Mouse (Mus musculus) CD4-positive, CD25-positive, alpha-beta regulatory T cell, adult 4 months (primary cell): Measurements from ENCODE around the gene Ostm1. TPM values are rescaled to one million over a fixed set of nuclear protein-coding genes. Genes with fewer than 3 reads are reported as not detected.

Experiments used
- ATAC-seq: one replicate; pipeline ENCODE4 v1.8.0; 2017
- polyA plus RNA-seq, 2 experiments: library from polyadenylated mRNA; unstranded; fragments of 100-300 nt; shearing (Covaris generic); gene quantifications; one replicate each; pipeline ENCODE4 v1.2.1; 2017

The Ostm1 gene
- polyA plus RNA-seq, 2 experiments from 2014 or later = 39.9 TPM

DNA sequence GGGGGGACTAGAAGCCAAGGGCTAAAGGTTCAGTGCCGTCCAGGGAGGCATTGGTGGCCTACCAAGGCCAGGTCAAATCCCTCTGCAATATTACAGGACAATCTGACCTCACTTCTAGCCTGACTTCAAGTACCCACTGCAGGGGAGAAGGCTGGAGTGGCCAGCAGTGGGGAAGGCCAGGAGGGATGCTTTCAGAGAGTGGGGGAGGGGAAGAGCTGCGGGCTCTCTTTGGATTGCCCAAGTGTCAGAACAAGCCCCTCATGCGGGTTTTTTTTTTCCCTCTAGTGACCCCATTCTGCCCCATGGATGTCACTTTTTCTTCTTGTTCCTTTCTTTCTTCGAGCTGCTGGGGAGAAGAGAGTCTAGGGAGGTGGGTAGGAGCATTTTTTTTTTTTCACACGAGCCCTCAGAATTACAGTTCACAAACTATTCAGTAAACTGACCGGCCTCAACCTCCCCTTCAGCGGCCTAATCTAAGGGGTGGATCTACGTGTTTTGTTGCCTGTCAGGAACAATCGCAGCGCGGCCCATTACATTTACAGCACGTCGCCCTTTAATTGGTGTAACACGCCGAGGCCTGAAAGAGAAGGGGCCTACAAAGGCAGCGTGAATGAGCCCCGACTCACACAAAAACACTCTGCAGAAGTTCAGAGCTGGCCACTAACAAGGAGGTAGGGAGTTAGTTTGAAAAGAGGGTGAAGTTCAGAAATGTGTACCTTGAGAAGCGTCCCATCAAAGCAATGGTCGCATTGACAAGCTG is 47.2 kb downstream of the Ostm1 start:
- no peak for ATAC-seq

DNA sequence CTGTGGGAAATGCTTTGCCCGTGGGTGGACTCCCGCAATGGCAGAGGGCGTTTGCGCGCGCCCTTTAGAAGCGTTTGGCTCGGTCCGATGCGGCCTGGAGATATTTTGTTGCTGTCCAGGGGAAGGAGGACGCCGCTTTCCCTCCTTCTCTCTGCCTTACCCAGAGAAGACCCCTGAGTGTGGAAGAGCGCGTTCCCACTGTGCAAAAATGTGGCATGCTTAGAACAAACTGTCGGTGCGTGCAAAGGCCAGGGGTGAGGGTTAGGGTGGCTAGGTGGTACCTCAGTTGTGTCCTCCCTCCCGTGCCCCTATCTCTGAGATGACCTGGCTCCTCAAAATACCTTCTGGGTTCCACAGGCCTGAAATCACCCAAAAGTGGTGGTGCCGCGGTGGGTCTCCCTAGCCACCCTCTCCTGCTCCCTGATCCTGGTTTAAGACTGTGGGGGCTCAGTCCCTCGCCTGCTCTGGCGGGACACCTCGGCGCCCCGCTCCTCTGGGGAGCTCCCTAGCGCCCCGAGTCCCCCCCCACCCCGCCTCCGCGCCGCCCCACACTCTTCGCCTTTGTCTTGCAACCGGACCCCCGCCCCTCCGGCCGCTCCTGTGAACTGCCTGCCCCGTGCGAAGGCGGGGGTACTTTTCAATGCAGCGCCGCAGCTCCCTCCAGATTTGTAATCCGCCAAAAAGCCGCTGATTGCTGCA is 48.3 kb downstream of the Ostm1 start:
- ATAC-seq = no peak

DNA sequence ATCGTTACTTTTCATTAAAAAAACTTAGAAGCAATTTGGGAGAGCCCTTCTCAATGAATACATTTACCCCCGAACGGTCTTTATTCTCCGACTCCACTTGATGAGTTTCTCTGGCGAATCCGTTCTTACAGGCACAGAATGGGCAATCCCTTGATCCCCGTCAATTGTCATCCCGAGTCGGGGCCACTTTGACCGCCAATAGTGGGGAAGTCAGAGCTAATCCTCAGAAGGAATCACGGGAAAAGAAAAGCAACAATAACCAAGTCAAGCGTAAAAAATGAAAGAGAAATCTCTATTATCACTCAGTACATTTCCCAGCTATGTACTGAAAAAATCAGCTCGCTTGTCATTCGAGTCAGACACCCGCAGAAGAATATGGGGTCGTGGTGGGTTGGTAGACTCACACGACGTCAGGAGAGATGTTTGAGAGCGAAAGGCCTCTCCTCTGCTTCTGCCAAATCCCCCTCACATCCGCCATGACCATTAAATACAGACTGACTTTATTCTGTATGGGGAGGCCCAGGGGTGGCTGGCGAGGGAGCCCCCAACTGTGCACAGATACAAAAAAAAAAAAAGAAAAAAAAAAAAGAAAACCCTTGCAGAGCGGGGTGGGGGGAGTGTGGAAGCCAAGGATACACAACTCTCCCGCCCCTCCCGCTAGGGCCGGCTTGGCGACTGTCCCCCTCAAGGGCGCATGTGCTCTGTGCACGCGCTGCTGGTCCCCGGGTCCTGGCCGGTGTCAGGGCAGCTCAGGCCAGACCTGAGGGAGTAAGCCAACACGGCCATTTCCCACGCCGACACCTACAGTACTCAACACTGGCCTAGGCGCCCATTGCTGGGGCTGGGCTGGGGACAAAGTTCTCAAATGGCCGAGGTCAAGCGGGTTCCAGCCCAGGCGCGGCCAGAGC is 49.1 kb downstream of the Ostm1 start:
- no peak for ATAC-seq

DNA sequence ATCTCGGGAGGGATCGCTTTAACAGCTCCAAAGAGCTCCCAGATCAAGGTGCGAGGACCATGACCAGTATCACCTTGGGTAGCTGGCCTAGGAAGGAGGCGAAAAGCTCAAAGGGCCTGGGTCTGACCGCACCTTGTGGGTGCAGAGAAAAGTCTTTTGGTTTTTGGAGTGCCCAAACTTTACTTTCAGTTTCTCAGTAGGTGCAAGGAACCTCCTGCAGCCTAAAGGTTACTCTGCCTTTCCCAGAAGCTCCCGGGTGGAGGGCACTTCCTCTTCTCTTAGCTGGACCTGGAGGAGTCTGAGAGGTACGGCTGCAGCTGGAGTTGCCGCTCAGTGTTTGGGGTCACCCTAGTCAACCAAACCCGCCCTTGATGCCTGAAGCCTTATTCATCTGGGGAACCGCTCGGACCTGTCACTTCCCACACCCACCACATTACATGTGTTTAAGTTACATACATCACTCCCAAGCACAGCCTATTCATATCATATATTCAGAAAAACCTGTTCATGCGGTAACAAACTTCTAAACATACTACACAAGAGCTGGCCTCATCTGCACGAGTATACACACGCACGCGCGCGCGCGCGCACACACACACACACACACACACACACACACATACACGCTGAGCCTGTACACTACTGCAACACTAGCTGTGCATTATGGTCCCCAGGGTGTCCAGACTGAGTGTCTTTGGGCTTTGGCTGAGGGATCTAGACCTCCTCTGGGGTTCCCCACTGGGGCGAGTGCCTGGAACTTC is 49.9 kb downstream of the Ostm1 start:
- ATAC-seq = peak; percentile 46

DNA sequence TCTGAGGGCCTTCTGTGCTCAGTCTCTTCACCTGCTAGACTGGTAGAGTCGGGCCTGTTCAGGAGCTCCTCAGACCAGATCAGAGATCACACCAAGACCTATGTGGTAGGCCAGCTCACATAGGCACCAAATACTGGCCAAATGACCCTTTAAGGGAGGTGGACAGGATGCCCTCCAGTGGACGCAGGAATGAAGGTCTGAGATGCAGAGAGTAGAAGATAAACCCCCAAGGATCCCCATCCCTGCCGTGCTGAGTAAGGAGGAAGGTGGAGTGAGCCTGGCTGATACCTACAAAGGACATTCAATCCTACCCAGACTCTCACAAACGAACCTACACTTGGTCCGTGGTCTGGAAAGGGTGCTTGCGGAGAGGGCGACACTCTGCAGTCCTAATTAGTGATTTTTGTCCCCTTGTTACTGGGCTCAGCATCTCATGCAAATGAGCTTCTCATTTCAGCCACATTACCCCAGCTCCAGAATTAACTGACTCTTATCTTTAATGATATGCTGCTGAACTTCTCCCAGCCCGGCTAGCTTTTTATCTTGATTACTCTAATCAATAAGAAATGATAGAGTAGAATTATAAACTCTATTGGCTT is 50.6 kb downstream of the Ostm1 start:
- no peak for ATAC-seq

DNA sequence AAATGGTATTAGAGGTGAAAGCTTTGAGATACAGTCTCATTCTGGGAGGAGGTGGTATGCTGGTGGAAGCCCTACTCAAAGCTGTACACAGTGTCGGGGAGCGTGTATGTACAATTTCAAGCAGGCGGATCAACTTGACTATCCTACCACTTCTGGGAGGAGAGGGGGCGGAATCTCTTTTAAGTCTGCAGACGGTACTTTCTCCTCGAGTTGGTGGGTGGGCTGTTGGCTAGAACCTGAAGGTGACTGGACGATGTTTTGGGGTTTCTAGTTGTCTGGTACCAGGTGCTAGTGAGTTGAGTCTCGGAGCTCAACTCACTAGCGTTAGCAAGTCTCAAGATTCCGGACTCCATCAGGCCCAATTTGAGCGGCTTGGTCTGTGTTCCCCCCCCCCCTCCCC is 51.4 kb downstream of the Ostm1 start:
- no peak for ATAC-seq

DNA sequence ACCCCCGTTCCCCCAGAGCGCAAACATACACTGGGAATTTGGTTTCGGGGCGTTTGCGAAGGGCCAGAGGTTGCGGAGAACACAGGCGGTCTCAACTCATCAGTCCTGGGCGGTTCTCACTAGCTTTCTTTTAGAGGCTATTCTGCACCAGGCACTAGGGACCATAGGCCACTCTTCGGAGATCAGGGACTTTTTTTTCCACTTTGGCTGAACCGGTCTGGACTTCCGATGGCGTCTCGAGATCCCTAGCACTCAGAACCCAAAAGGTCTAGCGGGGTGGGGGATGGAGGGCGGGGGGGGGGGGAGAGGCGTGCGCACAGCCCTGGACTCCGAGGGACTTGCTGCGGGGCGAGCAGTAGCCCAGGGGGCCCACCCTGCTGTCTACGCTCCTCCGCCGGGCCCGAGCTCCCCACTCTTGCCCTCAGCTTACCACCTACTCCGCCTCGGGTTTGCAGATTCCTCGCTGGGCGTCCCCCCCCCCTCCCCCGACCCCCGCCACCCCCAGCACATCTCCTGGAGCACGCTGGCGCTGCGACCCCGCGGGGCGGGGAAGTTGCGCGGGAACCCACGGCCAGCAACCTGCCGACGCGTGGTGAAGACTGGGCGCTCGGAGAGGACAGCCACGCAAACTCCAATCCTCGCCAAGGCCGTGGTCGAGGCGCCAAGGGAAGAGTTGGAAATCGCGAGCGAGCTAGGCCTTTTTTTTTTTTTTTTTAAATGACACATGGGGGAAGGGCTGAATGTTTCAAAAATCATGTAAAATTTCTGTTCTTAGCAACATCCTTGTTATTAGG is 52.1 kb downstream of the Ostm1 start:
- no peak for ATAC-seq

DNA sequence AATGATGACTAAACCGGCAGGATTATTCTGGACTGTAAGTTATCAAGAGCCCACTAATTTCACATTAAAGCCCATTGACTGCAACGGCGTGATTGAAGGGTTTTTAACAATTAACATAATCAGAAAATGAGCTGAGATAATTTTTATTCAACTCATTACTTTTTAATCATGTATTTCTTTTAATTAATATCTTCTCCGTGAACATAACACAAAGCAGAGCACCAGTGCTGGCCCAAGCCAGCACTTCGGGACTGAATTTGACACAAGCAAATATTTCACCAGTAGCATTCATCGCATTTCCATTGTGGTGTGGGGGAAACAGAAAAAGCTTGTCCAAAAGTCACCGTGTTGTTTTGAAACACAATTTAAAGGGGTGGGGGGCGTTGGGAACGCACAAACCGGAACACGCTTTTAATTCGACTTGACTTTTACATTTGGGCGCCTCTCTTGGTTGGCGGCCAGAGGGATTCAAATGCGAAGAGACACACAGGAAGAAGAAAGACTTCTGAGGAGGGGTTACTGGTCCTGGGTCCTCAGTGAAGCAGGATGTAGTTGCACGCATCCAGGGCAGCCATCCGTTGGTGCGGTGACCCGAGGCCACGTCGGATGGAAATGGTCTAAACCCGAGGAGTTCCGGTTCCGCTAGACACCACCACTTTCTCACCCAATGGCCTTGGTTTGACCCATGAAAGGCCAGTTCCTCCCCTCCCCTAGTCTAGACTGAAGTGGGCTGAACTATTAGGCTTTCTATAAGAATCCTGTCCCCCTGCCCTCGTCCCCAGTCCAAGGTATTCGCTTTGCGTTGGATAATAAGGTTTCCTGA is 52.9 kb downstream of the Ostm1 start:
- peak; percentile 16 for ATAC-seq

DNA sequence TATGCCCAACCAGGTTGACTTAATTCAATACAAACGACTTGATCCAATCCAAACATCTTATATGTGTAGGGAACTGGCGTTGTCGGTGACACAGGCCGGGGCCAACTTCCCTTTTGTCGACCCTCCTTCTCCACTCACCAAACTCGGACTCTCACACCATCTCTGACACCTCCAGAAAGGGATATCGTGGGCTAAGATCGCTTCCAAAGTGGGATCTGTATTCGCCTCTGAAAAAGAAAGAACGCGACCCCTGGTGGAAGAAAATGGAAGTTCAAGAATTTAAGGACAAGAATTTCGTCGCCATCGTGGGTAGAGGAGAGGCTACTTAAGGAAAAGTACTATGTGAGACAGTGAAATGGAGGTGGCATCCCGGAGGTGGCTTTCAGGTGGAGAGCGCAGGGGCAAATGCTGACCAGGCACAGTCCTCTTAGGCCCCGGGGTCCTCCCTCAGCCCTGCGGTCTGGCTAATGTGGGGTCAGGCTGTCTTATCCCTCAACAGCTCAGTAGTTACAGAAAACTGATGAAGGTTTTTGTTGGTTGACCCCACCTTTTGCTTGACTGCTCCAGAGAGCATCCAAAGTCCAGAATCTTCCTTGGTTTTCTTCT is 53.7 kb downstream of the Ostm1 start:
- peak; percentile 36 for ATAC-seq

DNA sequence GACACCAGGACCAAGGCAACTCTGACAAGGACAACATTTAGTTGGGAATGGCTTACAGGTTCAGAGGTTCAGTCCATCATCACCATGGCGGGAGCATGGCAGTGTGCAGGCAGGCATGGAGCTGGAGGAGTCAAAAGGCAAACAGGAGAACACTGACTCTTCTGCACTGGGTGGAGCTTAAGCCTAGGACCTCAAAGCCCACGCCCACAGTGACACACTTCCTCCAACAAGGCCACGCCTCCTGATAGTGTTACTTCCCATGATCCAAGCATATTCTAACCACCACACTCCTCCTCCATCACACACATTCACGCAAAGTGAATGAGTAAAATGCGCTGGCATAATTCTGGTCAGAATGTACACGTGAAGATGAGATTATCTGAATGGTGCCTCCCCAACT is 56.2 kb downstream of the Ostm1 start:
- no peak for ATAC-seq

DNA sequence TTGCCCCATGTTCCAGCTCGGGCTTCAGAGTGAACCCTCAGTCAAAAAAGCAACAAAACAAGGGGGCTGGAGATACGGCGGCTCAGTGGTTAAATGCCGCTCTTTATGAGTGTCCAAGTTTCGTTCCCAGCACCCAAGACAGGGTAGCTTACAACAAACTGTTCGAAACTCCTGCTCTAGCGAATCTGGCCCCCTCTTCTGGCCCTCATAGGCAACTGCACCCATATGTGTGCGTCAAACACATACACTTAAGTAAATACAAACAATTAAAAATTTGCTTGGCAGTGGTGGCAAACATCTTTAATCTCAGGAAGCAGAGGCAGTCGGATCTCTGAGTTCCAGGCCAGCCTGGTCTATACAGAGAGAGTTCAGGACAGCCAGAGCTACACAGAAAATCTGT is 60.0 kb downstream of the Ostm1 start:
- no peak for ATAC-seq

DNA sequence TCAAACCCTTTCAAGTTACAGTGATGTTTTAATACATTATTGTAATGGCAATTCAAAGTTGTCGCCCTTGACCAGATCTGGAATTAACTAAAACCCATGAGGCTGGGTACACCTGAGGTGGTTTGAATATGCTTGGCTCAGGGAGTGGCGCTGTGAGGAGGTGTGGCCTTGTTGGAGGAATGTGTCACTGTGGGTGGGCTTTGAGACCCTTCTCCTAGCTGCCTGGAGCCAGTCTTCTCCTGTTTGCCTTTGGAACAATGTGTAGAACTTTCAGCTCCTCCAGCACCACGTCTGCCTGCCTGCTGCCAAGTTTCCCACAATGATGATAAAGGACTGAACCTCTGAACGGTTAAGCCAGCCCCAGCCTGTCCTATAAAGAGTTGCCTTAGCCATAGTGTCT is 62.7 kb downstream of the Ostm1 start:
- no peak for ATAC-seq

DNA sequence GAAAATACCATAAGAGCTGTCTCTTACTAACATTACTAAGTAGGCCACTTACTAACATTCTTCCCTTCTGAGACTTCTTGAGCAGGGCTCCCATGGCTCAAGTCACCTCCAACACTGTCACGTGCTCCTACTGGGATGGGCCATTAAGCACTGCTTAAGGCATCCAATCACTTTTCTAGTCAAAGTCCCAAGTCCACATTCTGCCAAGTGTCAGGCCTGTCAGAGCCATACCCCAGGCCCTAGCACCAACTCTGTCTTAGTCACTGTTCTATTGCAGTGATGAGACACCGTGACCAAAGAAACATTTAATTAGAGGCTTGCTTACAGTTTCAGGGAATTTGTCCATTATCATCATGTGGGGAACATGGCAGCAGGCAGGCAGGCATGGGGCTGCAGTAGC is 78.3 kb downstream of the Ostm1 start:
- no peak for ATAC-seq

DNA sequence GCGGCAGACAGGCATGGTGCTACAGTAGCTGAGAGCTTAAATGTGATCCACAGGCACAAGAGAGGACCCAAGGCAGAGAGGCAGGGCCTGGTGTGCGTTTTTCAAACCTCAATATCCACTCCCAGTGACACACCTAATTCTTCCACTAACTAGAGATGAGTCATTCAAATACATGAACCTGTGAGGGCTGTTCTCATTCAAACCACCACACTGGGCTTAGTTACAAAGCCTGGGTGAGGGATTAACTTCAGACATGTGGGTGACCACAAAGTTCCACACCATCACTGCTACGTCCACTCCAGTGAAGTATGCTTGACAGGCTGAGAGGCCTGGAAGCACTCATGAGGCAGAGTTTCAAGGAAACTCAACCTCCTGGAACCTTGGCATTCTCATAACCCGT is 86.3 kb downstream of the Ostm1 start:
- ATAC-seq = no peak

DNA sequence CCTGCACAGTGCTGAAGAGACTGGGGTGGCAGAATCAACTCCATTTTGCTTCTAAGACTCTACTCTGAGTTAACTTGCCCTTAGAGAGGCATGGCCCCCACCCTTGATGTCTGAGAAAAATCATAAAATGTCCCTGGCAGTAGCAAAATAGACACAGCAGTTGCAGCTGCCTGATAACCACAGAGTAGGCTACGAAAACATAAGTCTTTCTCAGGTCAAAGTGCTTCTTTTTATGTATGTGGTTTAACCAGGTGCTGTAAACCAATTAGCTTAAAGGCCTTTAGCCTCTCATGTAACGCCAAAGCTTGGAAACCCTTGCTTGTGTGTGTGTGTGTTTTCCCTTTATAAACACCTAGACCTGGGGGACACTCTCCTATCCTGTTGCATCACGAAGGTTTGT is 89.2 kb downstream of the Ostm1 start:
- no peak for ATAC-seq

DNA sequence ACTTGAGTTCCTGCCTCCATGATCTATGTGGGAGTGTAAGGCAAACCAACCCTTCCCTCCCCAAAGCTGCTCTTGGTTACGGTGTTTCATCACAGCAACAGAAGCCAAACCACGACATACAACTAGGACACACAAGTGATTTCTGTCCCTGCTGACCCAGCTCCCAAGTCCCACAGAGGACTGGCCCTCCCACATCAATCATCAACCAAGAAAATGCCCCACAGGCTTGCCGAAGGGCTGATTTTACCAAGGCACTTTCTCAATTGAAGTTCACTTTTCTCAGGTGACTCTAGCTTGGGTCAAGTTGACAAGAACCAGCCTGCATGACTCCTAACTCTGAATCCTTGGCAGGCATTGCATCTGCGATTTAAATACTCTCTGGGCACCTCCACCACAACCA is 91.9 kb downstream of the Ostm1 start:
- ATAC-seq = no peak

DNA sequence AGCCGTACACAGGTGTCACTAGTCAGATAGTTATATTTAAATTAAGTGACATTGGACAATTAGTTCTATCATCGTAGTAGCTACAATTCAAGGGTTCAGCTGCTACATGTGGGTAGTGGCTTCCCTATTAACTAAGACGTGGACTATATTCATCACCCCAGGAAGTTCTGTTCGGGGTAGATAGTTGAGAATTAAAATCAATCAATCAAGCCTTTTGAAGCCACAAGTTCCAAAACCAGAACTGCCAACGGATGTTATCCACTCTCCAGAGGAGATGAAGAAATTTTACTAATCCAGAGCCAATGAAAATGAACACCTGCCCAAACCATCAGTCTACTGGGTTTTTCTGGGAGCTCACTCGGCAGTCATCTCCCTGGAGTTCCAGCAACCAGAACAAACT is 94.7 kb downstream of the Ostm1 start:
- ATAC-seq = peak; percentile 8

DNA sequence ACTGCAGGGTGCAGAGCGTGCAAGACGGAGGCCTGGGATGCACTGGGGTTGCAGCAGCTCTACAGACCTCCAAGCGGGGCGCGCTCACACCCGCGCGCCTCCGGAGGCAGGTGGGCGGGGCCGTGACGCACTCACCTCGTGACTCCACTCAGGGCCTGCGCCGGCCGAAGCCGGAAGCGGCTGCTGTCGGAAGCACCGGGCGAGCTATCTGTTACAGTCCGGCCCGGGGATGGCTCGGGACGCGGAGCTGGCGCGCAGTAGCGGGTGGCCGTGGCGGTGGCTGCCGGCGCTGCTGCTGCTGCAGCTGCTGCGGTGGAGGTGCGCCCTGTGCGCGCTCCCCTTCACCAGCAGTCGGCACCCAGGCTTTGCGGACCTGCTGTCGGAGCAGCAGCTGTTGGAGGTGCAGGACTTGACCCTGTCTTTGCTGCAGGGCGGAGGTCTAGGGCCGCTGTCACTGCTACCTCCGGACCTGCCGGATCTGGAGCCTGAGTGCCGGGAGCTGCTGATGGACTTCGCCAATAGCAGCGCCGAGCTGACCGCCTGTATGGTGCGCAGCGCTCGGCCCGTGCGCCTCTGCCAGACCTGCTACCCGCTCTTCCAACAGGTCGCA is 95.2 kb downstream of the Ostm1 start:
- peak; percentile 97 for ATAC-seq

DNA sequence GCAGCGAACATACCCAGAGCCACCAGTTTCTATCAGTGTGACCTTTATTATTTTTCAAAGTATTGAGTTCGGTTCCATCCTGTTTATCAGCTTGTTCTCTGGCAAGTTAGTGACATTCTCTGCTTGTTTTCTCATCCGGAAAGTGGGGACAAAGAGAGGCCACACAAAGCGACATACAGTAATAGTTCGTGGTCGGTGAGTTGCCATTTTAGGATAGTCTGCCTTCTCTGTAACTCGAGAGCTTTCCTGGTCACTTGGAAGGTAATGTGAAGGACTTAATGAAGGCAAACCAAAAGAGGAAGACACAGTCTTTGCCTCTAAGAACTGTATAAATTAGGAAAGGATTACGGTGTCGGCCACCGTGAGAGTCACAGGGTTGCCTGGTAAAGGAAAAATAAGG is 96.0 kb downstream of the Ostm1 start:
- ATAC-seq = no peak
